Mouse (Mus musculus) neural tube, embryonic 11.5 days (tissue): Measurements from ENCODE around the gene Smarca2. TPM values are rescaled to one million over a fixed set of nuclear protein-coding genes. Genes with fewer than 3 reads are reported as not detected.
"Not testable (repeated sequence)": the region's sequence is repeated elsewhere in the genome, so short reads cannot be mapped to it uniquely, and the experiment has no call there.

ENCODE experiments used
- ATAC-seq: fragments of 200-750 bp; cut with Nextera tagmentation; 2 replicates; pipeline ENCODE4 v1.8.0; 2017; ENCODE audit warnings: moderate number of reproducible peaks, mild to moderate bottlenecking, moderate TSS enrichment, moderate library complexity; ENCODE audit not compliant: insufficient read depth, low FRiP score, low TSS enrichment
- DNase-seq: peaks from one replicate; pipeline ENCODE4 v3.0.0-alpha.2; 2015; ENCODE audit warnings: low spot score
- H3K27ac ChIP-seq: fragments of 300-500 bp; sonication (generic); 2 replicates; pipeline ENCODE4 v1.5.1; 2014; ENCODE audit warnings: low read depth, mild to moderate bottlenecking, low read length
- H3K27me3 ChIP-seq: fragments of 300-500 bp; sonication (generic); 2 replicates; pipeline ENCODE4 v1.6.1; 2014; ENCODE audit warnings: mild to moderate bottlenecking, low read length, mixed read lengths; ENCODE audit not compliant: control insufficient read depth, insufficient read depth
- H3K36me3 ChIP-seq: fragments of 300-500 bp; sonication (generic); 2 replicates; pipeline ENCODE4 v1.6.1; 2014; ENCODE audit warnings: mild to moderate bottlenecking, low read length, moderate library complexity, mixed read lengths; ENCODE audit not compliant: control insufficient read depth, insufficient read depth
- H3K4me1 ChIP-seq: fragments of 300-500 bp; sonication (generic); 2 replicates; pipeline ENCODE4 v1.6.1; 2014; ENCODE audit warnings: low read length, mixed read lengths; ENCODE audit not compliant: control insufficient read depth, insufficient read depth
- H3K4me2 ChIP-seq: fragments of 300-500 bp; sonication (generic); 2 replicates; pipeline ENCODE4 v1.6.1; 2014; ENCODE audit warnings: low read depth, mild to moderate bottlenecking, moderate library complexity
- H3K4me3 ChIP-seq: fragments of 300-500 bp; sonication (generic); 2 replicates; pipeline ENCODE4 v1.5.1; 2014; ENCODE audit warnings: low read depth, low read length
- H3K9ac ChIP-seq: fragments of 300-500 bp; sonication (generic); 2 replicates; pipeline ENCODE4 v1.6.1; 2014; ENCODE audit warnings: mild to moderate bottlenecking, low read length
- H3K9me3 ChIP-seq: fragments of 300-500 bp; sonication (generic); 2 replicates; pipeline ENCODE4 v1.6.1; 2016; ENCODE audit warnings: low read length; ENCODE audit not compliant: control insufficient read depth
- WGBS: fragments of 180-500 bp; shearing (Covaris S2); extraction: QIAGEN DNeasy Blood & Tissue Kit; methylation state at CpG from one replicate; pipeline ENCODE4 v1.1.7; 2014; 5-methylcytosine and 5-hydroxymethylcytosine counted together
- polyA plus RNA-seq: library from polyadenylated mRNA; unstranded; fragments of >200 nt; fragmentation: Nextera tagmentation; extraction: Ambion mirVana; gene quantifications from 2 replicates; pipeline ENCODE4 v1.2.1, GENCODE M21; 2014

Smarca2 gene
- polyA plus RNA-seq, 1 experiment from 2014 or later = 26.1 TPM

DNA sequence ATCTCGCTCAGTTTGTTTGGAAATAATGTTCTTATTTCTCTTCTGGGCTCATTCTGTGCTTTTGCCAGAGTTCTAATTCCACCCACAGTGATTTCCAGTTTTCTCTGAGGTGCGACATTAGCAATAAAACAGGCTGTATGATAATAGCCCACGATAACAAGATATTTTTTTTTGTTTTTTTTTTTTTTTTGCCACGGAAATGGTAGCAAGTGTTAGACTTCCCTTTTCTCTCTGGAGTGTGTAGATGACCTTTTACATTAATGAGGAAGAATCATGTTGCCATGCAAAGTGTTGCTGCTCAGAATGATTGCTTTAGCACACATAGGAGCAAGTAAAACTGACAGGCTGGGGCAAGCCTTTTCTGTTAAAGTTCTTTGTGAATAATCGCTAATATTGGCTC is 61.5 kb downstream of the Smarca2 start:
- Histone ChIP-seq H3K36me3 (no peaks in the 10 kb centered on the region), H3K4me1 (no peaks in the 10 kb centered on the region), H3K9me3 (no peaks in the 10 kb centered on the region), H3K4me2 (no peak overlapping the region), H3K27ac (no peak overlapping the region), H3K9ac (no peak overlapping the region), H3K4me3 (no peak overlapping the region), H3K27me3 (no peaks in the 10 kb centered on the region)
- ATAC-seq = no peak
- WGBS = 87% methylated on average over 5 of the region's 5 CpGs
- no peak for DNase-seq

- DNase-seq (no peak), ATAC-seq (no peak)
- WGBS = 89% methylated on average over 6 of the region's 6 CpGs
- no peaks in the 10 kb centered on the region for H3K27me3 ChIP-seq
- no peak overlapping the region for H3K9ac ChIP-seq
- no peak overlapping the region for H3K27ac ChIP-seq
- no peaks in the 10 kb centered on the region for H3K4me1 ChIP-seq
- no peak overlapping the region for H3K4me2 ChIP-seq
- no peak overlapping the region for H3K4me3 ChIP-seq
- H3K36me3 ChIP-seq = no peaks in the 10 kb centered on the region
- H3K9me3 ChIP-seq = no peaks in the 10 kb centered on the region
Observed at GRCm38 (mm10) chr19:26670089-26670488, 65.2 kb downstream of the Smarca2 start.

DNA sequence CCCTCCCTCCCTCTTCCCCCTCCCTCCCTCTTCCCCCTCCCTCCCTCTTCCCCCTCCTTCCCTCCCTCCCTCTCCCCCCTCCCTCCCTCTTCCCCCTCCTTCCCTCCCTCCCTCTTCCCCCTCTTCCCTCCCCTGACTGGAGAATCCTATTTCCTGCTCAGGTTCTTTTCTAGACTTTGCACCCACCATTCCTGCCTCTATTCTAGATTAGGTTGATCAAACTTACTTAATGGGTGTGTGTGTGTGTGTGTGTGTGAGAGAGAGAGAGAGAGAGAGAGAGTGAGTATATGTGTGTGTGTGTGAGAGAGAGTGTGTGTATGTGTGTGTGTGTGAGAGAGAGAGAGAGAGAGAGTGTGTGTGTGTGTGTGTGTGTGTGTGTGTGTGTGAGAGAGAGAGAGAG is 66.6 kb downstream of the Smarca2 start:
- H3K9me3 ChIP-seq, H3K4me3 ChIP-seq, H3K4me2 ChIP-seq, H3K9ac ChIP-seq, H3K36me3 ChIP-seq, H3K27me3 ChIP-seq, ATAC-seq, H3K4me1 ChIP-seq, H3K27ac ChIP-seq, DNase-seq: not testable (repeated sequence)

DNA sequence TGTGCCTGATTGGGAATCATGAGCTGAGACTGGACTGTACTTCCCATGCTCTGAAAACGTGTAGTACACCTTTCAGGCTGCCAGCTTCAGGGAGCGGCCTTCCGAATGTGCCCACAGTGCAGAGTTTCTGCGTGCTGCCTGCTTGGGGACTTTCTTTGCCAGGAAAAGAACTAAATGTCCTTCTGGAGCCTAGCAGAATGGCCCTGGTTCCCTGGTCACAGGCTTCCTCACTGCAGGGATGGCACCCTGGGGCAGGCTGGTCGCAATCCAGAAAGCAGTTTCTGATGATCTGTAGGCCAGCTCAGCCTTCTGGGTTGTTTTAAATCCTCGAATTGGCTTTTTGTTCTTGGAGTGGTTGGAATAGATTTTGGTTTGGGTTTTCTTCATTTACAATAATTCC is 71.1 kb downstream of the Smarca2 start:
- H3K4me3 ChIP-seq = no peak overlapping the region
- DNase-seq = no peak
- H3K36me3 ChIP-seq = no peaks in the 10 kb centered on the region
- no peak overlapping the region for H3K27ac ChIP-seq
- 41% methylated on average over 6 of the region's 6 CpGs for WGBS
- no peaks in the 10 kb centered on the region for H3K9me3 ChIP-seq
- no peak overlapping the region for H3K9ac ChIP-seq
- H3K27me3 ChIP-seq = no peaks in the 10 kb centered on the region
- ATAC-seq = no peak
- H3K4me1 ChIP-seq = no peaks in the 10 kb centered on the region
- no peak overlapping the region for H3K4me2 ChIP-seq

DNA sequence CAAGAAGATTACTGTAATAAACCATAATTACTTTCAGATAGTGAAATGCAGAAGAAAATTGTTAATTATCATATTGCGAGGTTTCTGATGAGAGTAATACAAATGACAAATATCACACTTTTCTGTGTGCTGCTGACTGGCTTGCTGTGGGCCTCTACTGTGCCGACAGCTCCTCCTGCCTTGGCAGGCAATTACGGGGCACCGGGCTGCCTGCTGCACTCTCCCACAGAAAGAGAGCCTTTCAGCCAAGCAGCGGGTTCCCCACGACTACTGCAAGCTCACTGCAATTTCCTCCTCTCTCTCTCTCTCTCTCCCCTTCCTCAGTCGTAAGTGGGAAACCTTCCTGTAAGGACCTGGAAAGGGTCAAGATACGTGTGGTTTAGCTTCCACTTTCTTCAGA is 73.7 kb downstream of the Smarca2 start:
- ATAC-seq = no peak
- 25% methylated on average over 8 of the region's 8 CpGs for WGBS

DNA sequence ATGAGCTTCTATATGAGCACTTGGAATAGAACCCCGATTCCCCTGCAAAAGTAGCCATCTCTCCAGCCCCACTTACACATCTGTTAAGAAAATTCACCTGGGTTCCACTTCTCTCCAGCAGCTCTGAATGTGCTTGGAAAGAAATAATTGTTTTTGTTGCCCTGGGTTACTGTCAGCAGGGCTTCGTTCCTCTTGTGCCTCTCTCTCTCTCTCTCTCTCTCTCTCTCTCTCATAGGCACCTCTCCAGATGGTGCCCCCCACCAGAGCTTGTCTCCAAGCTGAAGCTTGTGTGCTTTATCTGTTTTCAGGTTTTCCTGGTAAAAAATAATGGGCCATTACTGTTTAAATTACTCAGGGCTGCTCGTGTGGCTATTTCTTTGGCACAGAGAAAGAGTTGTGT is 74.8 kb downstream of the Smarca2 start:
- Histone ChIP-seq H3K4me2 (no peak overlapping the region), H3K27me3 (no peaks in the 10 kb centered on the region), H3K36me3 (no peaks in the 10 kb centered on the region), H3K4me3 (no peak overlapping the region), H3K27ac (no peak overlapping the region), H3K9me3 (no peaks in the 10 kb centered on the region), H3K4me1 (no peaks in the 10 kb centered on the region), H3K9ac (no peak overlapping the region)
- ATAC-seq = no peak
- DNase-seq = no peak
- WGBS = 38% methylated on average over 3 of the region's 3 CpGs

More for the DNA sequence above, 73.7 kb downstream of the Smarca2 start:
- no peak for DNase-seq
- Histone ChIP-seq H3K27ac (no peak overlapping the region), H3K4me1 (no peaks in the 10 kb centered on the region), H3K4me2 (no peak overlapping the region), H3K36me3 (no peaks in the 10 kb centered on the region), H3K4me3 (no peak overlapping the region), H3K9me3 (no peaks in the 10 kb centered on the region), H3K9ac (no peak overlapping the region), H3K27me3 (no peaks in the 10 kb centered on the region)

- 91% methylated on average over 8 of the region's 8 CpGs for WGBS
- ATAC-seq = no peak
- H3K27ac ChIP-seq = no peak overlapping the region
Observed at GRCm38 (mm10) chr19:26681549-26681948, 76.7 kb downstream of the Smarca2 start.

DNA sequence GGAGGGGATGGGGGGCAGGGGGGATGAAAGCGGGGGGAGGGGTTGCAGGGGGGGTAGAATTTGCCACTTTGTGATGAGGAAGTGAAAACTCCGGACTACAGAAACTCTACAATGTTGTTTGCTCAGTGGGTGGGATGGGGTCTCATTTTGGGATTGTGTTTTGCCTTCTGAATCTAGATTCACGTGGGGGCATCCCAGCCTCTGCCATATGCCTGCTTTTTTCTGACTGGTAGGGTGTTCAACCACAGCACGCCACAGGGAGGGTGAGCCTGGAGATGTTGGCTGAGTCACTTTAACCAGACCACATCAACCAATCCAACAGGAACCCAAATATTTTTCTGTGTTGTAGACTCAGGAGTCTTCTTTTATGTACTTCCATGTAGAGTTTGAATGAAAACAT is 77.3 kb downstream of the Smarca2 start:
- no peak overlapping the region for H3K27ac ChIP-seq
- no peak overlapping the region for H3K4me3 ChIP-seq
- H3K27me3 ChIP-seq = no peaks in the 10 kb centered on the region
- DNase-seq (no peak), ATAC-seq (no peak)
- no peak overlapping the region for H3K9ac ChIP-seq
- H3K4me1 ChIP-seq = no peaks in the 10 kb centered on the region
- H3K36me3 ChIP-seq = no peaks in the 10 kb centered on the region
- no peaks in the 10 kb centered on the region for H3K9me3 ChIP-seq
- no peak overlapping the region for H3K4me2 ChIP-seq
- WGBS = 77% methylated on average over 4 of the region's 4 CpGs

More at GRCm38 (mm10) chr19:26681549-26681948, 76.7 kb downstream of the Smarca2 start:
- DNase-seq = no peak
- no peaks in the 10 kb centered on the region for H3K27me3 ChIP-seq
- no peak overlapping the region for H3K9ac ChIP-seq
- H3K4me3 ChIP-seq = no peak overlapping the region
- no peak overlapping the region for H3K4me2 ChIP-seq
- no peaks in the 10 kb centered on the region for H3K36me3 ChIP-seq
- H3K4me1 ChIP-seq = no peaks in the 10 kb centered on the region
- H3K9me3 ChIP-seq = no peaks in the 10 kb centered on the region

- Histone ChIP-seq H3K4me3 (no peak overlapping the region), H3K9ac (no peak overlapping the region), H3K27me3 (no peaks in the 10 kb centered on the region), H3K36me3 (no peaks in the 10 kb centered on the region), H3K4me2 (no peak overlapping the region), H3K27ac (no peak overlapping the region), H3K4me1 (no peaks in the 10 kb centered on the region), H3K9me3 (no peaks in the 10 kb centered on the region)
- WGBS = 90% methylated on average over 2 of the region's 2 CpGs
- ATAC-seq (no peak), DNase-seq (no peak)
Observed at GRCm38 (mm10) chr19:26682731-26683130, 77.9 kb downstream of the Smarca2 start.
